Mouse (Mus musculus) embryonic facial prominence, embryonic 14.5 days (tissue): ENCODE measurements around the gene Gm17428. TPM values are rescaled to one million over a fixed set of nuclear protein-coding genes. Genes with fewer than 3 reads are reported as not detected.

Source experiments
- ATAC-seq: fragments of 200-750 bp; cut with Nextera tagmentation; 2 replicates; pipeline ENCODE4 v1.8.0; 2017; ENCODE audit warnings: low read depth, moderate number of reproducible peaks, moderate TSS enrichment
- DNase-seq: peaks from one replicate; pipeline ENCODE4 v3.0.0-alpha.2; 2015; ENCODE audit warnings: low spot score
- H3K27ac ChIP-seq: fragments of 300-500 bp; sonication (generic); replicated peaks from 2 replicates; pipeline ENCODE4 v1.5.1; 2014; ENCODE audit warnings: low read depth, mild to moderate bottlenecking, low read length, moderate library complexity
- H3K27me3 ChIP-seq: fragments of 300-500 bp; sonication (generic); replicated peaks from 2 replicates; pipeline ENCODE4 v1.6.1; 2014; ENCODE audit warnings: low read length; ENCODE audit not compliant: control insufficient read depth, insufficient read depth
- H3K36me3 ChIP-seq: fragments of 300-500 bp; sonication (generic); 2 replicates; pipeline ENCODE4 v1.6.1; 2014; ENCODE audit warnings: low read length, mixed read lengths; ENCODE audit not compliant: control insufficient read depth, insufficient read depth
- H3K4me1 ChIP-seq: fragments of 300-500 bp; sonication (generic); 2 replicates; pipeline ENCODE4 v1.6.1; 2014; ENCODE audit warnings: antibody characterized with exemption, low read length; ENCODE audit not compliant: control insufficient read depth, insufficient read depth
- H3K4me2 ChIP-seq: fragments of 300-500 bp; sonication (generic); 2 replicates; pipeline ENCODE4 v1.6.1; 2014; ENCODE audit warnings: low read depth, mild to moderate bottlenecking, low read length, moderate library complexity, mixed read lengths
- H3K4me3 ChIP-seq: fragments of 300-500 bp; sonication (generic); 2 replicates; pipeline ENCODE4 v1.5.1; 2014; ENCODE audit warnings: low read depth, mild to moderate bottlenecking, low read length
- H3K9ac ChIP-seq: fragments of 300-500 bp; sonication (generic); 2 replicates; pipeline ENCODE4 v1.6.1; 2014; ENCODE audit warnings: low read depth, mild to moderate bottlenecking, low read length, moderate library complexity, mixed read lengths
- H3K9me3 ChIP-seq: fragments of 300-500 bp; sonication (generic); 2 replicates; pipeline ENCODE4 v1.6.1; 2016; ENCODE audit warnings: low read length; ENCODE audit not compliant: control insufficient read depth
- WGBS: fragments of 180-500 bp; shearing (Covaris S2); extraction: QIAGEN DNeasy Blood & Tissue Kit; methylation state at CpG from one replicate; pipeline ENCODE4 v1.1.7; 2014; 5-methylcytosine and 5-hydroxymethylcytosine counted together
- polyA plus RNA-seq: library from polyadenylated mRNA; unstranded; fragments of >200 nt; fragmentation: Nextera tagmentation; extraction: Ambion mirVana; gene quantifications from 2 replicates; pipeline ENCODE4 v1.2.1, GENCODE M21; 2014

Gm17428 gene
- polyA plus RNA-seq, 1 experiment from 2014 or later, result not detected

DNA sequence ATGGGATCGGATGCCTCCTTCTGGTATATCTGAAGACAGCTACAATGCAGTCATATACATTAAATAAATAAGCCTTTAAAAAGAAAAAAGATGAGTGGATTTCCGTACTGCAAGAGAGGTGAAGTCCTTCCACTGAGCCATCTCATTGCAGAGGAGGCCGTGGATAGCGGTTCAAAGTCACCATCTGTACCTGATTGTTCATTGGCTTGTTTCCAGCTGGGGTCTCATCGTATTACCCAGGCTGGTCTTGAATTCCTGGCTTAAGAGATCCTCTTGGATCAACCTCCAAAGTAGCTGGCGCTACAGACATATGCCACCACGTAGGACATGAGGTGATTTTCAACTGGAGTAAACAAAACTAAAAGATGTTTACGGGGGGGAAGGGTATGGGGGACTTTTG, 29.2 kb downstream of the Gm17428 start:
- Histone ChIP-seq H3K9ac (no peak overlapping the region), H3K27ac (no peak overlapping the region), H3K9me3 (no peaks in the 10 kb centered on the region), H3K36me3 (no peaks in the 10 kb centered on the region), H3K4me3 (no peak overlapping the region), H3K4me2 (no peak overlapping the region), H3K27me3 (no peaks in the 10 kb centered on the region), H3K4me1 (peaks cover 9% of the 10 kb centered on the region; the same call in 1 of the 2 replicates)
- DNase-seq (no peak), ATAC-seq (no peak)
- WGBS, result 59% methylated on average over 8 of the region's 8 CpGs

DNA sequence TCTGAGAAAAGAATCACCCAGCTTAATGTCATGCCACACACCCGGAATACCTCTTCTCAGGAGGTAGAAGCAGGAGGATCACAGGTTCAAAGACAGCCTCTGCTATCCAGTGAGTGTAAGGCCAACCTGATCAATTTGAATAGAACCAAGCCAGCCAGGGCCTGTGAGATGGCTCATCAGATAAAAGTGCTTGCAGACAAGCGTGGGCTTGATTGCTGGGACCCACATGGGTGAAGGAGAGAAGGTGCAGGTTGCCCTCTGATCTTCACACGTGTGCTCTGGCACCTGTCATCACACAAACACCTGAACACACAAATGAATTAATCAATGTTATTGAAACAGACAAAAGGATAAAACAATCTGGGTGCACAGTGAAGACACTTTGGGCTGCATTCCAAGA, 29.8 kb downstream of the Gm17428 start:
- 52% methylated on average over 3 of the region's 3 CpGs for WGBS
- Histone ChIP-seq H3K4me3 (no peak overlapping the region), H3K36me3 (no peaks in the 10 kb centered on the region), H3K27ac (no peak overlapping the region), H3K4me1 (peaks cover 9% of the 10 kb centered on the region; the same call in 1 of the 2 replicates), H3K9me3 (no peaks in the 10 kb centered on the region), H3K9ac (no peak overlapping the region), H3K27me3 (no peaks in the 10 kb centered on the region), H3K4me2 (no peak overlapping the region)
- DNase-seq, result no peak
- ATAC-seq, result no peak

- H3K4me1 ChIP-seq, result peaks cover 9% of the 10 kb centered on the region; the same call in 1 of the 2 replicates
- 86% methylated on average over 9 of the region's 9 CpGs for WGBS
- no peak overlapping the region for H3K9ac ChIP-seq
- no peaks in the 10 kb centered on the region for H3K27me3 ChIP-seq
- ATAC-seq (no peak), DNase-seq (no peak)
- H3K36me3 ChIP-seq, result no peaks in the 10 kb centered on the region
- no peak overlapping the region for H3K4me2 ChIP-seq
- no peak overlapping the region for H3K4me3 ChIP-seq
- H3K9me3 ChIP-seq, result no peaks in the 10 kb centered on the region
- H3K27ac ChIP-seq, result no peak overlapping the region
These were observed 30.6 kb downstream of the Gm17428 start for GRCm38 (mm10) chr14:55007120-55007908.

GRCm38 (mm10) chr14:55008417-55008816, 31.7 kb downstream of the Gm17428 start:
- Histone ChIP-seq H3K27ac (no peak overlapping the region), H3K36me3 (no peaks in the 10 kb centered on the region), H3K9ac (no peak overlapping the region), H3K4me2 (no peak overlapping the region), H3K27me3 (no peaks in the 10 kb centered on the region), H3K4me1 (peaks cover 5% of the 10 kb centered on the region; the same call in 1 of the 2 replicates), H3K9me3 (no peaks in the 10 kb centered on the region), H3K4me3 (no peak overlapping the region)
- WGBS, result 68% methylated on average over 8 of the region's 8 CpGs
- ATAC-seq (no peak), DNase-seq (no peak)

DNA sequence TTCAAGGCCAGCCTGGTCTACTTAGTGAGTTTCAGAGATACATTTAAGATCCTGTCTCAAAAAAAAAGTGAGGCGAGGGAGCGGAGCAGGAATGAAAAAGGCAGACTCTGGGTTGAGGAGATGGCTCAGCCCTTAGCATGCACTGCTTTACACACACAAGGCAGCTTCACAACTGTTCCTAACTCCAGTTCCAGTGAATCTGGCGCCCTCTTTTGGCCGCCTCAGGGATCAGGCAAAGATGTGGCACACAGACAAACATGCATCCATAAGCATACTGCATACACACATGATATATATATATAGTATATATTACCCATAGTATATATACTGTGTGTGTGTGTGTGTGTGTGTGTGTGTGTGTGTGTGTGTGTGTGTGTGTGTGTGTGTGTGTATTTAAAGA, 34.4 kb downstream of the Gm17428 start:
- Histone ChIP-seq H3K27ac (no peak overlapping the region), H3K27me3 (no peaks in the 10 kb centered on the region), H3K4me2 (no peak overlapping the region), H3K9ac (no peak overlapping the region), H3K9me3 (no peaks in the 10 kb centered on the region), H3K4me3 (no peak overlapping the region), H3K36me3 (no peaks in the 10 kb centered on the region), H3K4me1 (no peaks in the 10 kb centered on the region)
- 56% methylated on average over 4 of the region's 4 CpGs for WGBS
- DNase-seq (no peak), ATAC-seq (no peak)

DNA sequence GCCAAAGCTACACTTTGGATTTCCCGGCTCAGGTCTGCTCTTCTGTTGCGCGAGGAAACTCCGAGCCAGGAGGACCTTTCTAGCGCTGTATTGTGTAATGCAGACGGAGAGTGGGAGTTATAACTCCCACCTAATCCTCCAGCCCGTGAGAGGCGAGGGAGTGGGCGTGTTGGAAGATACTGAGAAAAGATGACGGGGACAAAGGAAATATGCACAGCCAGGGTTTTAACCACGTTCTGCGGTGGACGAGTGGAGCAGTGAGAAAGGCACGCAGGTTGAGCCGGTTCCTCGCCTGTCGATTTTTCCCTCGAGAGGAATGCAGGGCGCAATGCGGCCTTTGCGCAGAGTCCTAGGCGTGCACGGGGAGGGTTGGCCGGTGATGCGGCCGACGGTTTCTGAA, 37.9 kb downstream of the Gm17428 start:
- peak; percentile 69 for ATAC-seq
- Histone ChIP-seq H3K9me3 (no peaks in the 10 kb centered on the region), H3K9ac (peak overlapping the region; percentile 80)

GRCm38 (mm10) chr14:55014991-55015766, 38.4 kb downstream of the Gm17428 start, which contains the start of gene Ngdn:
Gene Ngdn (plus strand): TSS chr14:55015454.
- no peaks in the 10 kb centered on the region for H3K4me1 ChIP-seq
- DNase-seq, result peak; percentile 100
- peak; percentile 96 for ATAC-seq
- H3K9me3 ChIP-seq, result no peaks in the 10 kb centered on the region
- H3K36me3 ChIP-seq, result peaks cover 32% of the 10 kb centered on the region; the same call in 1 of the 2 replicates
- H3K9ac ChIP-seq, result peak within 1 kb of the TSS; percentile 80
- peak within 1 kb of the TSS; percentile 96 for H3K27ac ChIP-seq
- H3K27me3 ChIP-seq, result no peaks in the 10 kb centered on the region
- peak within 1 kb of the TSS; percentile 78 for H3K4me2 ChIP-seq
- H3K4me3 ChIP-seq, result peak within 1 kb of the TSS; percentile 58
- WGBS, result under 1% methylated on average over 35 of the region's 36 CpGs

More for the DNA sequence above, 37.9 kb downstream of the Gm17428 start:
- WGBS, result 2% methylated on average over 27 of the region's 27 CpGs
- peak overlapping the region; percentile 54 for H3K4me3 ChIP-seq
- H3K27me3 ChIP-seq, result no peaks in the 10 kb centered on the region
- H3K4me2 ChIP-seq, result peak overlapping the region; percentile 78
- no peaks in the 10 kb centered on the region for H3K4me1 ChIP-seq
- DNase-seq, result peak; percentile 81
- peak overlapping the region; percentile 96 for H3K27ac ChIP-seq
- peaks cover 26% of the 10 kb centered on the region; the same call in 1 of the 2 replicates for H3K36me3 ChIP-seq

GRCm38 (mm10) chr14:55015767-55016111, 39.0 kb downstream of the Gm17428 start:
- Histone ChIP-seq H3K4me2 (peak overlapping the region; percentile 69), H3K27me3 (no peaks in the 10 kb centered on the region), H3K4me3 (peak overlapping the region; percentile 58), H3K9ac (peak overlapping the region; percentile 71), H3K36me3 (peaks cover 37% of the 10 kb centered on the region), H3K9me3 (no peaks in the 10 kb centered on the region), H3K4me1 (no peaks in the 10 kb centered on the region), H3K27ac (peak overlapping the region; percentile 50; the same call in 1 of the 2 replicates)
- under 1% methylated on average over 17 of the region's 17 CpGs for WGBS
- DNase-seq (no peak), ATAC-seq (0 out of 2 replicates have a peak, but pooled peaks have one; percentile 7)
